Mouse (Mus musculus): ENCODE data around the gene Atp13a4. TPM values are rescaled to one million over a fixed set of nuclear protein-coding genes. Genes with fewer than 3 reads are reported as not detected.

Gene Atp13a4
- polyA plus RNA-seq, 1 experiment from 2014 or later: 1.4 TPM

DNA sequence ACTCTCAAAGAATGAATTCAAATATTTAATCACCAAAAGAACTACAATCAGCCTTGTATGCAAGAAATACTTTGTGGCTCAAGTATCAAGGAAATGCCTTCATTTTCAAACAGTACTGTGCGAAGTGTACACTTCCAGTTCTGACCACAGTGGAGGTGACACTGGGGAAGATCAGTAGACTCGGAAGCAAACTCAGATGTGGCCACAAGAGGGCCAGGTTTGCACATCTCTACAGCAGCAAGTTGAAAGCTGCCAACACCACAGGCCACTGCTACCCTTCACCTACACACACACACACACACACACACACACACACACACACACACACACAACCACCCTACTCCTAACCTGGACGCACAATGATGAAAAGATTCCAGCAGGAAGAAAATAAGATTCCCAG lies 93.0 kb downstream of the Atp13a4 start:
- H3K4me2 ChIP-seq (ENCODE audit: low read depth, low read length): no peak overlapping the region
- no peaks in the 10 kb centered on the region for H3K36me3 ChIP-seq (ENCODE audit: control insufficient read depth, insufficient read depth, low read length)
- H3K4me3 ChIP-seq (ENCODE audit: low read length): no peak overlapping the region
- no peaks in the 10 kb centered on the region for H3K9me3 ChIP-seq (ENCODE audit: control insufficient read depth, low read length)
- H3K27ac ChIP-seq (ENCODE audit: low read length): no peak overlapping the region
- no peaks in the 10 kb centered on the region for H3K4me1 ChIP-seq (replicated peaks; ENCODE audit: control insufficient read depth, insufficient read depth, low read length)
- WGBS: 38% methylated on average over 3 of the region's 3 CpGs
- no peak overlapping the region for H3K9ac ChIP-seq (ENCODE audit: low read length)
- ATAC-seq (ENCODE audit: low read depth): peak; percentile 83; the same call in 1 of the 2 replicates
- H3K27me3 ChIP-seq (ENCODE audit: control insufficient read depth, insufficient read depth, low read depth, low read length): peaks cover 3% of the 10 kb centered on the region; the same call in 1 of the 2 replicates

DNA sequence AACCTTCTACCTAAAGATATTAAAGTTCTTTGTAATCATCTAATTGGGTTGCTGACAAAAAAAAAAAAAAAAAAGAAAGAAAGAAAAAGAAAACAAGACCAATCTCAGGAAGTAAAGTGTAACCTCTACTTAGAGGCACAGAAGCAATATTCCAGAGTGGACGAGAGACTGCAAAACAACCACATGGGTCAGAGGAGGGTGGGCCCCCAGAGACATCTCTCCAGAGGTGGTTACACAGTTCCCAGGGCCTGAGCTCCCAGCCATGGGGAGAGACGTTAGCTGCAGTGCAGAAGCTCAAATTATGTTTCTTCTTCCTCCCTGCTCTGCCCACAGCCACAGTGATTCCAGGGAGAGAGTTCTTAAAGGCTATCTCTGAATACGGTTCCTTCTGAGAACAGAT lies 102.5 kb downstream of the Atp13a4 start:
- H3K4me2 ChIP-seq (ENCODE audit: low read depth, low read length): no peak overlapping the region
- H3K9ac ChIP-seq (ENCODE audit: low read length): no peak overlapping the region
- no peak for ATAC-seq (ENCODE audit: low read depth)
- H3K4me3 ChIP-seq (ENCODE audit: low read length): no peak overlapping the region
- WGBS: 61% methylated on average over 3 of the region's 3 CpGs
- H3K4me1 ChIP-seq (replicated peaks; ENCODE audit: control insufficient read depth, insufficient read depth, low read length): no peaks in the 10 kb centered on the region
- no peaks in the 10 kb centered on the region for H3K9me3 ChIP-seq (ENCODE audit: control insufficient read depth, low read length)
- H3K27me3 ChIP-seq (ENCODE audit: control insufficient read depth, insufficient read depth, low read depth, low read length): no peaks in the 10 kb centered on the region
- H3K36me3 ChIP-seq (ENCODE audit: control insufficient read depth, insufficient read depth, low read length): no peaks in the 10 kb centered on the region
- H3K27ac ChIP-seq (ENCODE audit: low read length): no peak overlapping the region

DNA sequence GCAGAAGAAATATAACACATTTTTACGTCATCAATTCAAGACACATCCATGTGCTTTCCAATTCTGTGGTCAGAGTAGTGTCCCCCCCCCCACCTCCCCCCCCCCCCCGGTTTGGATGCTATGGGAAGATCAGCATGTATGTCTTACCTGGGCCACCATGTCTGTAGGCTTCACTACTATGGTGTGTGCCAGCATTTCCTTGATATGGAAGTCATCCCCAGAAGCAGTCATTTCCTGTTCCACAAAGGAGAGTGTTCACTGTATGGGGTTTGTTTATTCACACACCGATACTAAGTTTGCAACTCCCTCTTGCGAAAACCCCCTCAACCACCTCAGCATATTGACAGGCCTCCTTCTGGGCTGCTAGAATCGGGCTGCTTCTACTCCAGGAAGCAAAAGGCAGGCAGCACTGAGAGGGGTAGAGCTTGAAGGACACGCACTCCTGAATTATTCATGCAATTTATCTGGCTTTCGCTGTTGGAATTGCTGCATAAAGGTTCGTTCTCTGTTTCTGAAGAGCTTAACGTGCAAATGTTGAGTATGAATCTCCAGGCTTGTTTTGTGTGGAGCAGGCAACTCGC lies 103.2 kb downstream of the Atp13a4 start:
- Histone ChIP-seq H3K36me3 (ENCODE audit: control insufficient read depth, insufficient read depth, low read length) (no peaks in the 10 kb centered on the region), H3K4me2 (ENCODE audit: low read depth, low read length) (no peak overlapping the region), H3K9ac (ENCODE audit: low read length) (no peak overlapping the region), H3K27me3 (ENCODE audit: control insufficient read depth, insufficient read depth, low read depth, low read length) (no peaks in the 10 kb centered on the region), H3K4me1 (replicated peaks; ENCODE audit: control insufficient read depth, insufficient read depth, low read length) (no peaks in the 10 kb centered on the region), H3K4me3 (ENCODE audit: low read length) (no peak overlapping the region), H3K9me3 (ENCODE audit: control insufficient read depth, low read length) (no peaks in the 10 kb centered on the region), H3K27ac (ENCODE audit: low read length) (no peak overlapping the region)
- ATAC-seq (ENCODE audit: low read depth): no peak
- 62% methylated on average over 10 of the region's 10 CpGs for WGBS

DNA sequence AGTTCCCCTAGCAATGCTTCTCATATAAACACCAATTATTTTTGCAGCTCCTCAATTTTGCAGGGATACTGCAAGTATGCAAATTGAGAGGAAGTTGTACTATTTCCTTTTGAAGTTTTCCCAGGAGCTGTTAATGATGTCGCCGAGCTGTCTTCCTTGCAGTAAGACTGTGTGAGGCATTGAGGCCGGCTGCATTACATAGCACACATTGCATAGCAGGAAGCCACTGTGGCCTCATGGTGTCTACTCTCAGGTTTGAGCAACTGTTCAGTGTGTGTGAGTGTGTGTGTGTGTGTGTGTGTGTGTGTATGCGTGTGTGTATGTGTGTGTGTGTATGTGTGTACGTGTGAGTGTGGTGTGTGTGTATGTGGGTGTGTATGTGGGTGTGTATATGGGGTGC lies 106.6 kb downstream of the Atp13a4 start:
- 70% methylated on average over 5 of the region's 5 CpGs for WGBS
- H3K9me3 ChIP-seq (ENCODE audit: control insufficient read depth, low read length): no peaks in the 10 kb centered on the region
- ATAC-seq (ENCODE audit: low read depth): no peak
- H3K4me1 ChIP-seq (replicated peaks; ENCODE audit: control insufficient read depth, insufficient read depth, low read length): no peaks in the 10 kb centered on the region
- H3K4me2 ChIP-seq (ENCODE audit: low read depth, low read length): no peak overlapping the region
- H3K27ac ChIP-seq (ENCODE audit: low read length): no peak overlapping the region
- H3K9ac ChIP-seq (ENCODE audit: low read length): no peak overlapping the region
- no peak overlapping the region for H3K4me3 ChIP-seq (ENCODE audit: low read length)
- H3K36me3 ChIP-seq (ENCODE audit: control insufficient read depth, insufficient read depth, low read length): no peaks in the 10 kb centered on the region
- H3K27me3 ChIP-seq (ENCODE audit: control insufficient read depth, insufficient read depth, low read depth, low read length): no peaks in the 10 kb centered on the region

DNA sequence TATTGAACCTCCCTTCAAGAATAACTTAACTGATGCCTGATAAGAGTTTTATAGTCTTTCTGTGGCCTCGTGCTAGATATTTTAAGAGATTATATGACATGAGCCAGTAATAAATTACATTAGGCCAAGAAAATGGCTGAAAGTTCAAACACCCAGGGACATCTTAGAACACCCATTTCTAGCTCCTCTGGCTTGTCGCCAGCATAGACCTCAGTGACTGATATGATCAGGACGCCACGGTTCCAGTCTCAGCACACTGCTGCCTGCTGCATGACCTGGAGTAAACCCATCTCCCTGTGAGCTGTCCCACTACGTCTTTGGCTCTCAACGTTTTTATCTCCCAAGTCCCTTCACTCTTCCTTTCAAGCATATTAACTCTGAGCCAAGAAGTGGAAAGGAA lies 108.9 kb downstream of the Atp13a4 start:
- no peak overlapping the region for H3K4me2 ChIP-seq (ENCODE audit: low read depth, low read length)
- no peak for ATAC-seq (ENCODE audit: low read depth)
- 52% methylated on average over 6 of the region's 6 CpGs for WGBS
- no peak overlapping the region for H3K4me3 ChIP-seq (ENCODE audit: low read length)
- H3K27me3 ChIP-seq (ENCODE audit: control insufficient read depth, insufficient read depth, low read depth, low read length): no peaks in the 10 kb centered on the region
- H3K27ac ChIP-seq (ENCODE audit: low read length): no peak overlapping the region
- H3K9me3 ChIP-seq (ENCODE audit: control insufficient read depth, low read length): no peaks in the 10 kb centered on the region
- no peaks in the 10 kb centered on the region for H3K4me1 ChIP-seq (replicated peaks; ENCODE audit: control insufficient read depth, insufficient read depth, low read length)
- H3K9ac ChIP-seq (ENCODE audit: low read length): no peak overlapping the region
- no peaks in the 10 kb centered on the region for H3K36me3 ChIP-seq (ENCODE audit: control insufficient read depth, insufficient read depth, low read length)

DNA sequence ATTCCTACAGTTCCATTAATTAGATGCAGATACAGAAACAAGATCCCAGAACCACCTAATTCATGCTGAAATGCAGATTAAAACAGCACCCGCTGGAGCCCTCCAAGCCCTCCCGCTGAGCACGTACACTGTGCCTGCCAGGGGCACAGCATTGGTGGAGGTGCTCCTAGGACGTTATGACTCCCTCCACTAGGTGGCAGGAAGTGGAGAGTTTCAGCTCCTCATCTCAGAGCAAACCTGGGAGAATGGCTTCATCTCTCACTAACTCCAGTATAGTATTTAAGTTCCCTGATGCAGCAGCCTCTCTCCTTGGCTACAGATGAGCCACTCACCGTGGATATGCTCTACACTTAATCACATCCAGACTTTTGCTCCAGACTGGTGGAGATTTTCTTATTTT lies 110.0 kb downstream of the Atp13a4 start:
- Histone ChIP-seq H3K9me3 (ENCODE audit: control insufficient read depth, low read length) (no peaks in the 10 kb centered on the region), H3K4me3 (ENCODE audit: low read length) (no peak overlapping the region), H3K4me1 (replicated peaks; ENCODE audit: control insufficient read depth, insufficient read depth, low read length) (no peaks in the 10 kb centered on the region), H3K9ac (ENCODE audit: low read length) (no peak overlapping the region), H3K36me3 (ENCODE audit: control insufficient read depth, insufficient read depth, low read length) (no peaks in the 10 kb centered on the region), H3K4me2 (ENCODE audit: low read depth, low read length) (no peak overlapping the region), H3K27me3 (ENCODE audit: control insufficient read depth, insufficient read depth, low read depth, low read length) (no peaks in the 10 kb centered on the region), H3K27ac (ENCODE audit: low read length) (no peak overlapping the region)
- ATAC-seq (ENCODE audit: low read depth): peak; percentile 57; the same call in 1 of the 2 replicates
- WGBS: 17% methylated on average over 5 of the region's 5 CpGs

DNA sequence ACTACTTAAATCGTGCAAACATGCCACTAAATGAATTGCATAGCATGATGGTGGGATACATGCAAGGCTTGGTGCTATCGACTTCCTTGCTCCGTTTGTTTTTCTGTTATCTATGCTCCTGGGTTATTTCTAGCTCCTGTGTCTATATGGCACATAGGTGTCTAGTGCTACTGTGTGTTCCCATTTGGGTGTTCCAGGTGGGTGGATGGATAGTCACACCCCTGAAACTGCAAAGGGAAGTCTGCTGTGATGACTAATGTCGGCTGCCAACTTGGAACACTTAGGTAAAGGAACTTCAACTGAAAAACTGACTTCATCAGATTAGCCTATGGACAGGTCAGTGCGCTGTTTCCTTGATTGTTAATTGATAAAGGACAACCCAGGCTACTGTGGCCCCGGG lies 129.8 kb downstream of the Atp13a4 start:
- no peak for ATAC-seq (ENCODE audit: low read depth)
- Histone ChIP-seq H3K4me2 (ENCODE audit: low read depth, low read length) (no peak overlapping the region), H3K36me3 (ENCODE audit: control insufficient read depth, insufficient read depth, low read length) (no peaks in the 10 kb centered on the region), H3K4me1 (replicated peaks; ENCODE audit: control insufficient read depth, insufficient read depth, low read length) (no peaks in the 10 kb centered on the region), H3K9me3 (ENCODE audit: control insufficient read depth, low read length) (no peaks in the 10 kb centered on the region), H3K27me3 (ENCODE audit: control insufficient read depth, insufficient read depth, low read depth, low read length) (no peaks in the 10 kb centered on the region), H3K9ac (ENCODE audit: low read length) (no peak overlapping the region), H3K27ac (ENCODE audit: low read length) (no peak overlapping the region), H3K4me3 (ENCODE audit: low read length) (no peak overlapping the region)
- WGBS: 74% methylated on average over 6 of the region's 6 CpGs

DNA sequence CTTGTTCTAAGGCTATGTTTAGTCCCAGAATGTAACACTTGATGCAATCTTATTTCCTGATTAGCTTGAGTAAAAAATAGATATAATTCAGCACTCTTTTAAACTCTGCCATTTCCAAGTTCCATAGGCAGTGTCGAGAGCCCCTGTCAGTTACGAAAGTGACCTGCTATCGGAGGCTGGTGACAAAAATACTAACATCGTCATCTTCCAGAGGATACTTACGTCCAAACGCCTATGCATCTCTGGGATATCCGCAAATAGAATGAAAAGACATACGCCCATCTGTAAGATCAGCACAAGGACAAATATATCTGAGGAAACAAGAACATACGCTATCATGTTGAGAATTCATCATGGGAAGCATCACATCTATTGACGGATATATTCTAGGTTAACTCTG lies 137.3 kb downstream of the Atp13a4 start:
- Histone ChIP-seq H3K9ac (ENCODE audit: low read length) (no peak overlapping the region), H3K4me2 (ENCODE audit: low read depth, low read length) (no peak overlapping the region), H3K27me3 (ENCODE audit: control insufficient read depth, insufficient read depth, low read depth, low read length) (no peaks in the 10 kb centered on the region), H3K4me3 (ENCODE audit: low read length) (no peak overlapping the region), H3K4me1 (replicated peaks; ENCODE audit: control insufficient read depth, insufficient read depth, low read length) (no peaks in the 10 kb centered on the region), H3K27ac (ENCODE audit: low read length) (no peak overlapping the region), H3K9me3 (ENCODE audit: control insufficient read depth, low read length) (no peaks in the 10 kb centered on the region), H3K36me3 (ENCODE audit: control insufficient read depth, insufficient read depth, low read length) (no peaks in the 10 kb centered on the region)
- ATAC-seq (ENCODE audit: low read depth): no peak
- WGBS: 87% methylated on average over 10 of the region's 10 CpGs

DNA sequence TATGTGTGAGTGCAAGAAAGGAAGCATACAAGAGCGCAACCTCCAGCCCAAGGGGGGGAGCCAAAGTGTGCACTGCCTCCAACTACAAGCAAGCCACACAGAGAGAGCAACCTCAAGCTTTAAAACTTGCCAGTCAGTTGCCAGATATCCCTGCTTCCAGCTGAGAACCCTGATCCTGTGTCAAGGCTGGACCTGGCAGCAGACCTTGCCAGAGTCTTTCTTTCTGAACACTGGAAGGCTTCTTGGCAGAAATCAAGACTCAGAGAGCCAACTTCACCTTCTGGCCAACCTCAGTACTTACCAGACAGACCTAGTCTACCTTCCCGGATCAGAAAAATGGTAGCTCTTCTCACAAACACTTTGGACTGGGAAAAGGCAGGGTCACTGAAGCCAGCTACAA lies 145.6 kb downstream of the Atp13a4 start:
- Histone ChIP-seq H3K9ac (ENCODE audit: low read length) (no peak overlapping the region), H3K36me3 (ENCODE audit: control insufficient read depth, insufficient read depth, low read length) (no peaks in the 10 kb centered on the region), H3K9me3 (ENCODE audit: control insufficient read depth, low read length) (no peaks in the 10 kb centered on the region), H3K27ac (ENCODE audit: low read length) (no peak overlapping the region), H3K4me2 (ENCODE audit: low read depth, low read length) (no peak overlapping the region), H3K4me3 (ENCODE audit: low read length) (no peak overlapping the region), H3K27me3 (ENCODE audit: control insufficient read depth, insufficient read depth, low read depth, low read length) (no peaks in the 10 kb centered on the region), H3K4me1 (replicated peaks; ENCODE audit: control insufficient read depth, insufficient read depth, low read length) (no peaks in the 10 kb centered on the region)
- no peak for ATAC-seq (ENCODE audit: low read depth)
- 73% methylated on average over 2 of the region's 2 CpGs for WGBS

DNA sequence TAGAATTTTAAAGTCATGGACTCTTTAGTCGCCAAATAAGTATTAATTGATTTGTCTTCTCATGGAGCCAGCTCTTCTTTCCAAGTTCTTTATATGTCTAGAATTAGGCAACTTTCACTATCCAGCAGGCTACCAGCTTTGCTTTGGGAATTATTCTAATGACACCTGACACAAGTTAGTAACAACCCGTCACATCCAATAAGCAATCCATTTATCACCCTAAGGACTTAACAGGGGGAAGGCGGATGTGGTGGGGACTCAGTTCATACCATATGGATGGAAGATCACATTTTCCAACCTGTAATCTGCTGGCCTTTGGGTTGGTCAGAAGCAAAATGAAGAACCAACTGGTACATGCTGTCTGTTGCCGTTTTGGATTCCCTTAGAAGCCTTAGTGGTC lies 159.9 kb downstream of the Atp13a4 start:
- no peaks in the 10 kb centered on the region for H3K4me1 ChIP-seq (replicated peaks; ENCODE audit: control insufficient read depth, insufficient read depth, low read length)
- 84% methylated on average over 4 of the region's 4 CpGs for WGBS
- no peak overlapping the region for H3K4me3 ChIP-seq (ENCODE audit: low read length)

More for the DNA sequence above, 159.9 kb downstream of the Atp13a4 start:
- H3K27ac ChIP-seq (ENCODE audit: low read length): no peak overlapping the region
- no peak for ATAC-seq (ENCODE audit: low read depth)
- no peak overlapping the region for H3K9ac ChIP-seq (ENCODE audit: low read length)
- no peaks in the 10 kb centered on the region for H3K9me3 ChIP-seq (ENCODE audit: control insufficient read depth, low read length)
- H3K4me2 ChIP-seq (ENCODE audit: low read depth, low read length): no peak overlapping the region
- H3K36me3 ChIP-seq (ENCODE audit: control insufficient read depth, insufficient read depth, low read length): no peaks in the 10 kb centered on the region
- H3K27me3 ChIP-seq (ENCODE audit: control insufficient read depth, insufficient read depth, low read depth, low read length): no peaks in the 10 kb centered on the region

Data from lung, embryonic 16.5 days (tissue).